Mouse (Mus musculus) urinary bladder, postnatal 25 days (tissue): Measurements from ENCODE around the gene Slc25a48.
A peak's percentile ranks its signal among the peaks of the same experiment; 100 is the strongest.

Experiments used
- DNase-seq: peaks from one replicate; pipeline ENCODE4 v3.0.0; 2022; ENCODE audit warnings: low spot score

Gene Slc25a48

DNA sequence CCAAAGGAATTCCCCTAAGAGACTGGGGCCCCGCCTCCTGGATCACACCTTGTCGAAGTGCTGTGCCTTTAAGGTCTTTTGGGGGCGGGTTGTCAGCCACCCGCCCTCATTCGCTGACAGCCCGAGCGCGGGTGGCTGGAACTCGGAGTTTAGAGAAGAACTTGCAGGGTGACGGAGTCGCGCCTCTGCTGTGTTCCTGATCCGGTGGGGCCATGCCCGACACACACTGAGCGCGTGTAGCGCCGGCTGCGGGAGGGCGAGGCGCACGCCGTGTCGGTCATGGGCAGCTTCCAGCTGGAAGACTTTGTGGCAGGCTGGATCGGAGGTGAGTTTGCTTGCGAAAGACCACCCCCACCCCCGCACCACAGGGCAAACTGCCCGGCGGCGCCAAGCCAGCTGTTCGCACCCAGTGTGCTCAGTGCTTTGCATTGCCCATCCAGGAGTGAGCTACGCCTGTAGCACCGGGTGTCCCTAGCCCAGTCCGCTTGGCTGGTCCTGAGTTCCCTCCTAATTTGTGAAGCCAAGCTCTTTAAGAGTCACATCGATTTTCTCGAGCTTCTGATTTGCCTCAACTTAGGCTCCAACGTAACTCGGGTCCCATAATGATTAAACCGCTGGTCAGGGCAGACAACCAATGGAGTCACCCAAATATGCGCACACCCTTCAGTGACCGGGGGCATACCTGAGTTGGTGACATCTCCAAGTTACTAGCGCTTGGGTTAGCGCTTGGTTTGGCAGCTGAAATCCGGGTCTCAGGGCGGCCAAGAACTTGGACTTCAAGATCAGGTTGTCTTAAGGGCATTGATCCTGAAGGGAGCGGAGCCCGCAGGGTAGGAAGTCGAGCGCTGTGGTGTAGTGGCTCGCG lies at the start of gene Slc25a48:
Slc25a48 (plus strand) TSS at position 145 of the 865 bp plus-strand sequence.
- DNase-seq, result peak; percentile 45

DNA sequence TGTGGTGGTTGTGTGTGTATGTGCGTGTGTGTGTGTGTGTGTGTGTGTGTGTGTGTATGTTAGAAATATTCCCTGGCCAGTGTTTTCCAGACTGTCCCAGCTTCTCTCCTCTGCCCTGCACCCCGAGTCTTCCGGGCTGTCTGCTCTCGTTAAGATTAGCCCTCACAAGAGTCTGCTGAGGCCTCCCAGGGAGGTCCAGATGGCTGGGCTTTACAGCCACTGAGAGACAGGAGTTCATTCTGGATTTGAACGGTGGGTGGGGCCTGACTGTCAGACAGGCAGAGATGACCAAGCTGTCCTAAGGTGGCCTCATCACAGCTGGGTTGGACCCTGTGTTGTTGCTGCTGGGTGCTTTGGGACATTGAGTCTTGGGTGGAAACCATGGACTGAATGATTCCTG lies 40.6 kb upstream of the Slc25a48 start:
- no peak for DNase-seq

DNA sequence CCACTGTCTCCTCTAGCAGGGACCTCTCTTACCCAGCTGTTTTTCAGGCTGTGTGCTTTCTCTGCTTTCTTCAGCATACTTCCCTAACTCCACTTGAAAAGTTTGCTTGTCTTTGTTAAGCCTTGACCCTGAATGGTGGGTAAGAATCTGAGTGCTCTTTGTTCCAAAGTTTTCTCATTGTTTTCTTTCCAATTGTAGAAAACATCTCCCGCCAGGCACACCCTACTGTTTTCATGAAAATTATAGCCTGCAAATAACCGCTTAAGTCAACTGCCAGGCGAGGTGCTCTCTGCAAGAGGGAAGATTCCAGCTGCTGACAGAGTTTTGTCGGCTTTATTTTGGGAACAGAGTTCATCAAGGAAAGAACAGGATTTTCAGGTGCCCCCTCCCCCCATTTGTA lies 37.0 kb upstream of the Slc25a48 start:
- DNase-seq, result no peak

DNA sequence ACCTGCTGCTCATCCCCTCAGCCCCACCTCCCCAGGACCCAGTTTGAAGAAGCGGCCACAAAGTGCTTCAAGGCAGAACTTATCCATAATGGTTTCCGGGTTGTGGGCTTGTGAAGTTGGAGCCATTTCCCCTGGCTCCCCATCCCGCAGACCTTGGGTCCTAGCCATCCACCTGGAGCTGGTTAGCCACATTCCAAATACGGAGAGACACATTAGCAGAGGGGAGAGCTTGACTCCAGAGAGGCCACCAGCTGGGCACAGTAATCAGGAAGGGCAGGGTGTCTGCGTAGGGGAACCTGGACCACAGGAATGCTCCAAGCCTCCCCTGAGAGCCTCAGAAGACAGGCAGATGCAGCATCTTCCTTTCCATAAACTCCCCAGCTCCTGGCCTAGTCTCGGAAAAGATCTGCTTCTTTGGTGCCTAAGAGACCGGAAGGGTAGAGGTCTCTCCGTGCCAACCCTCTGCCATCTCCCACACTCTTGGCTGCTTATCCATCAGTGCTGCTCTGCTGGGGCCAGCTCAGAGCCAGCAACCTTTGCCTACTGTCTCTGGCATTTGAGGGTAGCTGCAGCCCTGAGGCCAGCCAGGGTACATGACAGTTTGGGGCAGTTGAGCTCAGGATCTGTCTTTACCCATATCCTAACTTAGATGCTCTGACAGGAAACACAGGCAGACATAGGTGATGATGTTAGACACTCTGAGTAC lies 34.6 kb upstream of the Slc25a48 start:
- no peak for DNase-seq

DNA sequence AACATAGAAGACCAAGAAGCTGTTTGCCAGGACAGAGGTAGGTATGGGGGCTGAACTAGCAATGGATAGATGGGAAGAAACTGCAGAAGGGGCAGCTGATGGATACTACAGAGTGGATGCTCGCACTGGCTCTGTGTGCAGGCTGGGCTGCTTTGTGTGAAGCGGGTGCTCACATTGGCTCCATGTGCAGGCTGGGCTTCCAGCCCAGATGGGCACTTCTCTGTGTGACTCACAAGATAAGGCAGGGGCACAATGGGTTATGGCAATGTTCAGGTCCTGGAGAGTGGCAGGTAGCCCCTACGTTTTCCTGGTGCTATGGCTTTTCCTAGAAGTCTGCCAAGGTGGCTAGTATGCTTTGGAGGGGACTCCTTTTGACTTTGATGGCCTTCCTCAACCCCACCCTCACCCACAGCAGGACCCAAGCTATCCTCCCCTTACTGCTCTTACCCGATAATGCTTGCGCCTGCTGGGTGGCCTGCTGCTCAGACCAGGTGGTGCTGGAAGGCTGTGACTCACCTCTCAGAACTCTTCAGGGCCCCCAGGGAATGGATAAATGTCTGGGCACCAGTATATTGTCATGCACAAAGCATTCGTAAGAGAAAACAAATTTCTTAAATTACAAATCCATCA lies 33.5 kb upstream of the Slc25a48 start:
- no peak for DNase-seq

DNA sequence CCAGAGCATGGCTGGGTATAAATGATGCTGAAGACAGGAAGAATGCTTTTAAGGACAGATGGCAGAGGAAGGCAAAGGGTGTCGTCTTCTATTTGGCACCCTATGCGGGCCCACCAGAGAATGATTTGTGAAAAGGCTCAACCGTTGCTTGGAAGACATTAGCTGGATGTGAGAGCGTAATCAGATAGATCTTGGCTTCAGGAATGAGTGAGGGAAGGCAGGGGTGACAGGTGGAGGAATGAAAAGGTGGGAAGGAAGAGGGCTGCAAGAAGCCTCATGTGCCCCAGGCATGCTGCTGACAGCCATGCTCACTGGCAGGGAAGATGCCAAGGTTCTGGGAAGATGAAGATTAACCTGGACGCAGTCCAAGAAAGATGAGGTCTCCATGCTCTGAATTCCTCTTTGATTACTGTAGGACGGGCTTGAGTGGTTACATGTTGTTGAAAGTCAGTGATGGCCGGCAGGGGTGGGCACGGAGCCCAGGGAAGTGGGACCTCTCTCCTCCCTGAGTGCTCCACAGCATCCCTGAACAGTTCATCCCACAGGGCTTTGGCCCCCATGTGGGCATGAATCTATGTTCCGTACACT lies 25.8 kb upstream of the Slc25a48 start:
- DNase-seq, result no peak

DNA sequence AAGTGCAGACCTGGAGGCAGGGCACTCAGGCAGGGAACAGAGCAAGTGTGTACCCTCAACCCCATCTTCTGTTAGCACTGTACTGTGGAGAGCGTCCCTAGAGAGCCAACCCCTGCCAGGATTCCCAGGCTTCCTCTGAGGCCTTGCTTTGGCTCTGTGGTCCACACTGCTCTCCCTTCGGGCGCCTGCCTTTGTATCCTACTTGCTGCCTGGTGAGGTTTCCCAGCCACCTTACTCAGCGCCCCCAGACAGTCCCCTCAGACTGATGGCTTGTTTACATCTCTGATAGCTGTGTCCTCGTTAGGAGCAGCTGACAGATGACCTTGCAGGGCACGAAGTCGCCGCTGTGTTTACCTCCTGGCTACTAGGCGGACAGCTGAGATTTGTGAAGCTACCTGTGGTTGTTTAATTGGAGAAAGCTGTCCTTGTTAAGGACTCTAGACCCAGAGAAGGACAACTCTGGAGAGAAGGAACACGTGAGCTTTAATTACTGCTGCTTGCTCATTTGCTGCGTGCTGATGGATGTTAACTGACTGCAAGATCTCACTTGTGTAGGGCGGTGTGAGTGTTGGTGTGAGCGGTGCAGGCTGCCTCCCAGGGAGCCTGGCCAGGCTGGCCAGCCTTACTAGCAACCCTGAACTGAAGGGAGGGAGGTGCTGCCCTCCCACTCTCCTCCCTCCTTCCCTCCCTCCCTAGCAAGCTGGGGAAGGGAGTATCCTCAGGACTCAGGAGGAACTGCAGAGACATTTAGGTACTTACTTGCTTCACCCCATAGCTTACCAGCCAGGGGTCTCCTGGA lies 19.3 kb upstream of the Slc25a48 start:
- DNase-seq, result no peak

DNA sequence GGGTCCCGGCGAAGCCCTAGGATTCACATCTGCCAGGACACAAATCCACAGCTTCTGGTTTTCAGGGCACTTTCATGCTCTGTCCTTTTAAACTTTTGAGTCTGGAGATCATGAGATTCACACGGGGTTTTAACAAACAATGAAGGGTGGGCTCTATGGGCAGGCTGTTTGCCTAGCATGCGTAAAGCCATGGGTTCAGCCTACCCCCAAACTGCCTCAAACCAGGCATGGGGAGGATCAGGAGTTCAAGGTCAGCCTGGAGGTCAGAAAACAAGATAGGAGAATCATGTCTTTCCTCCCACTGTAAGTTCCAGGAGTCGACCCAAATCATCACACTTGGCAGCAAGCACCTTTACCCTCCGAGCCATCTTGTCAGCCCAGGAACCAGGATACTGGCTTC lies 18.6 kb upstream of the Slc25a48 start:
- no peak for DNase-seq

DNA sequence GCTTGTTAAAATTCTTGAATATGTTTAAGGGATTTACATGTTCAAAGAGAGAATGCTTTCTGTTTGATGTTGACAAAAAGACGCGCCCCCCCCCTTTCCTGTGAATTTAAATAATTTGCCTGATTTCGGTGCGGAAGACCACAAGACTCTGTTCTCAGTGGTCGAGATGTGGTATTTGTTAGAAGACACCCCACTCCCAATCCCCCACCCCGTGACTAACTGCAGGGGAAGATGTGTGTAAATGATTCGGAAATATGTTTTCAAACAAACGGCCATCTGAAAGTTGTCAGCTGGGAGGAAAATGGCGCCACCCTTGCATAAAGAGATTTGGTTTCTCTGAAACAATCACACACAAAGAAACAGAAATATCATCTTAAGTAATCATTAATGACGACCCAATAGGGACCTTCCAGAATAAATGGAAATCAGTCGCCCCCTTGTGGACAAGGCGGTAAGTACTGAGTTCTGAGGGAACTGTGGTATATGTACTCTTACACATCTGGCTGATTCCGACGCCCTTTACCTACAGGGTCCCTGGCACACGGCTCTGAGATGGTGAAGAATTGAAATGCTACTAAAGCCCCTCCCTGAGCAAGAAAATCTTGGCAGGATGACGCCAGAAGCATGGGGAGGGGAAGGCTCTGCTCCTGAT lies 16.0 kb upstream of the Slc25a48 start:
- DNase-seq, result peak; percentile 76

DNA sequence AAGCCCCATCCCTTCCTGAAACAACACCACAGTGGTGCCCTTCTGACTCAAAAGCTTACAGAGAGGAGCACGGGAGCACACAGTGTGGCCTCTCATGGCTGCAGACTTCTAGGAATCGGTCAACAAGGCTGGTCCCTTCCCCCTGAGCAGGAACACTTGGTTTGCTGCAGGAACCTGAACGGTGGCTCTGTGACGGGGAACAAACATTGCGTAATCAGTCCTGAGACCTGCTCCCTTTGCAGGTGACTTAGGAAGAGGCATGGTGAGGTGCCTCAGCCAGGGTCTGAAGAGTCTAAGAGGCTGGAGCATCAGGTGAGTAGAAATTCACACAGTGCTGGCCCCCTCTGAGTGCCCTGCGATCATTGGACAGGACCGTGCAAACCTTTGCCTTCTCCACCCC lies 12.2 kb upstream of the Slc25a48 start:
- no peak for DNase-seq

DNA sequence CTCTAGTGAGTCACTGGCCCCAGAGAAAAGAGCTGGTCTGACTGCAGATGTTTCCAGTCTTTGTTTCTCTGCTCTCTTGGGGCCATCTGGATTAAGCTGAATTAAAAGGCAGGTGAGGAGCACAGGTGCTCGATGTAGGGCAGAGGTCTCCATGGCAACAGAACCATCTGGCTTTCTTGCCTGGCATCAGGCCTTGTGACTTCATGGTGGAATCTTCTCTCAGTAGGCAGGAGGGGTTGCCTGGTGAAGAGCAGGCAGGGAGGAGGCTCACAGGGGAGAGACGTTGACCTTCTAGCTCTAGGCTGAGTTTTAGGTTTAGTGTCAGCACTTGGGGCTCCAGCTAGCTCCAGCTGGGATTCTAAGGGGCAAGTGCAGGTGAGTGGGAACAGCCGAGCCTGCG lies 11.8 kb upstream of the Slc25a48 start, which contains the start of gene Gm3045:
Gm3045 (plus strand) TSS at position 230 of the 400 bp plus-strand sequence.
- DNase-seq, result no peak

DNA sequence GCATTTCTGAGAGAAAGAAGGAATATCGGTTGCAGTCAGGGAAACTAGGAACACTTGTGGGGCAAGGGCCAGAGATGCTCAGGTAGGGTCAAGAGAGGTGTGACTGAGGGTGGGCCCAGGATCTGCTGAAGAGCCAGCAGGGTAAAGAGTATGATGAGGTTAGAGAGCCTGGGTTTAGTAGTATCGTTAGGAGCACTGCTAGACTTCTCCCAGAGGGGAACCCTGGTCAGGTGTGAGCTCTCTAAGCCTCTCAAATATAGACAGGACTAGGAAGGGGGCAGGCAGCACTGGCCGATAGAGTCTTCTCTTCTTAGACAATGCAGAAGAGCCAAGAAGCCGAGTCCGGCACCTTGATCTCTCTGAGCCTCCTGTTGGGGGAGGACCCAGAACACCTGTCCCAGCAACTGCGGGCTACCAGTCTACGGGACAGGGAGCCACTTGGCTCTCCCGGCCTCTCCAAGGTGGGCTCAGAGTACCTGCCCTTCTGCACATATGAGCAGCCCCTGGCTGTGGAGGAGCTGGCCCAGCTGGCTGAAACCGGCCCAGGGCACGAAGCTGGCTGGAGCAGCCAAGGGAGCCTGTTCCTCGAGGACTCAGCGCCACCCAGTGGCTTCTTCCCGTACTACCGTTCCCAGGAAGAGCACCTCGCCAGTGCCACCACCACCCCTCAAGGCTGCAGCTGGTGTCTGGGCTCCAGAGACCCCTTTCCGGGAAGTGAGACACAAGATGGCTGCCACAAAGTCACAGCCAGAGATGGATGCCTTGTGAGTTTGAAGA lies 9.2 kb upstream of the Slc25a48 start:
- DNase-seq, result peak; percentile 74

DNA sequence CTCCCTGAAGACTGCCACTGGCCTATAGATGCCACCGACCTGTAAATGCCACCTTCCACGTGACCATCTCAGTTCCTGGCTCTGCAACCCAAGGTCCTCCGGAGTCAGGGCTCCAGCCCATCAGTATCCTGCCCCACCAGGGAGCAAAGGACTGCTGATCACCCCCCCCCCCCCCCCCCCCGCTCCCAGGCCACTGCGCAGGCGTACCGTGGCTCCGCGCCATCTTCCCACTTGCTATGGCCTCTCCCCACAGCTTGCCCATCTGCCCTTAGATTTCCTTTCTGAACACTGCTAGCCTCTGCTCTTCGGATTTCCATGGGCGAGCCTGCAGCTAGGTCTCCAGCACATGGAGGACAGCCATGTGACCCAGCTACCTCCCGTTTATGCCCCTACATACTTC lies 5.7 kb upstream of the Slc25a48 start:
- no peak for DNase-seq

DNA sequence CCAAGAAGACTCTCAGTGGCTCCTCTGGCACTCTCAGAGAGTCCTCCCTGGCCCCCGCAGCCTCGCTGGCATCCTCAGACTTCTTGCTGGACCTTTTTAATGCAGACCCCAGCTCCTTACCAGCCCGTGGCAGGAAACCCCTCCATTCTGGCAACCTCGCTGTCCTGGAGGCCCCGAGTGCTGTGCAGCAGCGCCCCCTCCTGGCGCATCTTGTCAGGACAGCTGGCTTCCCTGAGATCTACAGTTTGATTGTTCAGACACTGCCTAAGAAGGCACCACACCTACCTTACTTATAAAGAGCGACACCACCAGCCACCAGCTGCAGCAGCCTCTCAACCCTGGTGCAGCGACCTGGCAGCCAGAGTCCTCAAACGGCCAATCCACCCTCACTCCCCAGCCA lies 4.7 kb upstream of the Slc25a48 start:
- peak; percentile 58 for DNase-seq

DNA sequence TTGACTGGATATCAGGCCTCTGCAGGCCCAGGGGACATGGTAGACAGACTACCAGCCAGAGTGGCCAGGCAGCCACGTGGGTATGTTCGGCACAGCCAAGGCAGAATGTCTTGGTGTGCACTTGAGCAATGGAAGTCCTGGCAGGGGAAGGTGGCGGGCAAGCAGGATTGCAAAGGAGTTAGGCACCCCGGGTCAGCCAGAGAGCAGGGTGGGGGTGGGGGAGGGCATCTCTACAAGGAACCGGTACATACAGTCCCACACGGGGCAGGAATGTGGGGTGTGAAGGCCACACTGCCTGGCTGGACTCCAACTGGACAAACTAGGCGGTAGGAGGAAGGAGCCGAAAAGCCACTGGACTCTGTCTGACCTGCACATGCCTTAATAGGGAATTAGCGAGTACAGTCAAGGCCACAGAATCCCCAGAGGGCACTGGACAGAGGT lies 3.8 kb upstream of the Slc25a48 start:
- DNase-seq, result no peak

DNA sequence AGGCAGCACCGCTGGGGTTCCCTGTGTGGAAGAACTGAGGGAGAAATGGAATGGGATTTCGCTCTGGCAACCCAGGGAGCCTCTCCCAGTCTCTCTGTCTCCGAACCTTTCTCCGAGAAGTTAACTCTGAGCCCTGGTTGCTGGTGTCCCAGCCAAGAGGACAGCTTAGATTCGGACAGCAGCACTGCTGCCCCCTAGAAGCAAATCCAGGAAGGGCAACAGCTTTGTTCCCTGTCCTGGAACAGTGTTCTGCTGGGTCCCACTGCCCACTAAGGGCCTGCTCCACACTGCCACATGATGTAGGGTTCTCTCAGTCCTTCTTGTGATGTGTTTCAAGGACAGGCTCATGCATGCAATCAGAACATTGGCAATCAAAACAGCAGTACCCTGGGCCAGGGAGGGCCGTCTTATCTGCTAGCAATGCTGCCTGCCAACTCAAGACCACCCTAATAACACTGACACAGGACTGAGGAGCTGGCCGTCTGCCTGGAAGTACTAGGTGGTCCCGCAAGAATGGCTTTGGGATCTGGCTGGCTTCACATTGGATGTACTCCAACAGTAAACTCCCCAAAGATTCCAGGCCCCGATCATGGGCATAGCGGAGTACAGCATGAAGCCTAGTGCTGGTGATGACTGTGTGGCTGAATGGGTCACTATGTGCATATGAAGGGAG lies 2.4 kb upstream of the Slc25a48 start:
- DNase-seq, result no peak

DNA sequence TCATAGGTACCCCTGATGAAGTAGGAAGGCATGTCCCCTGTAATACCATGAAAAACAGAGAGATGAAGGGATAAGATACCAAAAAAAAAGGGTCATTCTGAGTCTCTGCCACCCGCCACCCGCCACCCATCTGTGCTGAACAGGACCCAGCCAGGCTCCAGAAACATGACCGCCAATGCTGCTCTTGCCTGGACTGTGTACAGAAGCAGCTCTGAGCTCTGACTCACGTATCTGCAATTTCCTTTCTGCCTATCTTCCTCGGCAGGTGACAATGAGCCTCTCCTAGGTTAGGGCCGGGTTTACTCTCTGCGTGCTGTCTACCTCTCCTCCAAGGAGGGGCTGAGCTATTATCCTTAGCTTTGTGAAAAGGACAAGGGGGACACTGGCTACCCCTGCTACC lies 5.3 kb downstream of the Slc25a48 start:
- no peak for DNase-seq

DNA sequence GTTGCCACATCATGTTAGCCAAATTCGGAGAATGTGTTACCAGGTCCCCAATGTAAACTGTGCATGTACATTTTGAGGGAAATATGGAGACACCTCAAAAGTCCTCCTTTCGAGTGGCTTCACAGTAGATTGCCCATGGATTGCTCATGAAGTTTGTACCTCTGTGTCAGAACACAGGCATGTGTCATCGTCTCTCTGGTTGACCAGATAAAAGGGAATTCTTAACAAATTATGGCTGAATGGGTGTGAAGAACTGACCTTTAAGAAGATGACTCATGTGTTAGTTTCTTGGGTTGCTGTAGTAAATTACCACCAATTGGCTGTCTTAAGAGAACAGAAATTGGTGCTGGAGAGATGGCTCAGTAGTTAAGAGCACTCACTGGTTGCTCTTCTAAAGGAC lies 6.0 kb downstream of the Slc25a48 start:
- no peak for DNase-seq

DNA sequence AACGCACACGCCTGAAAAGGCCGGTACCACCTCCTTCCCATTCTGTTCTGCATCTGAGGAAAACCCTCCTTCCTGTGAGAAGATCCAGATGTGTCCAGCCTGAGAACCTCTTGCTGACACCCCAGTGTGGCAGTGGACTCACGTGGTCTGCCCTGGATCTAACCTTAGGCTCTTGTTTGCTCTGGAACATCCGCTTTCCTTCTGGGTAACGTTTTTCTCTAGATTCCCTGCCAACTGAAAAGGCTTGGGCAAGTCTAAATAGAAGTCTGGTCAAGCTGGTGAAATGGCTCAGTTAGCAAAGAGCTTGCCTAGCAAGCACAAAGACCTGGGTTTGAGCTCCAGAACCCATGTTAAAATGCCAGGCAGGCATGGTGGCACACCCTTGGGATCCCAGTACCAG lies 6.8 kb downstream of the Slc25a48 start:
- no peak for DNase-seq
